Mouse (Mus musculus): ENCODE measurements at regions not wholly inside any gene's neighbourhood (a gene's known extent, or its start where the extent isn't known, plus 50 kb on each side); places are given as distances from the start of the nearest gene placed in this dataset.

DNA sequence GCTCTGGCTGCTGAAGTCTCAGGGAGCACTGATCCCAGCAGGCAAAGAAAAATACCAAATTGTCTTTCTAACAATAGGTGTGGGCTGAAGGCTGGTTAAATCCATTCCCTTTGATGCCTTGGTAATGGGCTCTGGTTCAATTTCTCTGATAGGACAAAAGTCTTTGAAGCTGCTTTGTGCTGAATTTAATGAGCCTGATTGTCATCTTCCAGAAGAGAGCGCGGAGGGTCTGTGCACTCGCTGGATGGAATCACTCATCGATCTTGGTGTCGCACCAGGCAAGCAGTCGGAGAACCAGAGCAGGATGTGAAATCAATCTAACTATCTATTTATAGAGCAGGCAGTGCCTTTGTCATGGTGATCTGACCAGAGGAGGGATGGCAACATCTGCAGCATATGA lies 274.6 kb upstream of the Trib2 start:
- no peak for ATAC-seq (ENCODE audit: poor library complexity, severe bottlenecking)

DNA sequence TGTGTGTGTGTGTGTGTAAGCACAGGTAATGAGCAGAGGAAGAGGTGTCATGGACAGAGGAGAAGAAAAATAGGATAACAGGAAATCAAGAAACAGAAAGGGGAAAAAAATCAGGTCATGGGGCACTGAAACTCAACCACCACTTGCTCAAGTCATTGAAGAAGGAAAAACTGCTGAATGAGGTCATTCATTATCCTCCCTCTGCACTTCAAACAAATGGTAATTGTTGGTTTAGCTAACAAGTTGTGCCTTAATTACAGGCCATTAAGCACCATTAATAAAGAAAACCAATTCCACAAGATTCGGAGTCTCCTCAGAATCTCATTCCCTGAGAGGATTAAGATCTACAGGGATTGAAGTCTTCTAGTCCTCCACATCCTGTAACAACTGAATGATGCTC lies 266.5 kb upstream of the Trib2 start:
- ATAC-seq (ENCODE audit: poor library complexity, severe bottlenecking): no peak

DNA sequence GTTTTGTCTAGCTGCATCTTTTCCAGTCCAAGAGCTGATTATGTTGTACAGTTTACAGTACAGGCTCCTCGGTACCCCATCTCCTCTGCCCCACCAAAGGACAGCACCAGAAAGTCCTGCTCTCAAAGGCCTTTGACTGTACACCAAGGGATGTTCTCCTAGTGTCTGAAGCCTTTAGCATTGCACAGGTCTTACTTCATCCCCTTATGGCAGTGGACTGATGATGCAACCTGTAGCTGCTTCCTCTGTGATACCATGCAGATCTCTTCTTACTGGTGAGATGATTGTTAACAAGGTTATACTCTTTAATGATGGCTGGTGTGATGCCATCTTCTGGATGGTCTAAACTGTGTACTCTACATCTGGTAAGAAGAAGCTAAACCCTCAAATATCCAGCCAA lies 260.5 kb upstream of the Trib2 start:
- peak; percentile 95 for ATAC-seq (ENCODE audit: poor library complexity, severe bottlenecking)

DNA sequence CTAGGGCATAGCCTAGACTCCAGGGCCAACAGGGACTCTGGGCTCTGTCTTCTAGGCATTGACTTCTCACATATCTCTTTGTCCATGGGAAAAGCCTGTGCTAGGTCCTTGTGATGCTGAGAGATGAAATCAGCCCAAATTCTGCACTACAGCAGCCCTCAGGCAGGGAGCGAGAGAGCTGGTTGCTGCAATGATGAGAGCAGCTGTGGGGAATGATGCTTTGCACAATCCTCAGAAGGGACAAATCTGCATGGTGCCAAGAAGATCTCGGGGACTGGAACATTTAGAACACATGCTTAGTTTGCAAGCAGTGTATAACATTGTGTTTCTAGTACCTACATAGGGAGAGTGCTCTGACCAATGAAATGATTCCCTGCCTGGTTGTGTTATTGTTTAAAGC lies 259.2 kb upstream of the Trib2 start:
- no peak for ATAC-seq (ENCODE audit: poor library complexity, severe bottlenecking)

DNA sequence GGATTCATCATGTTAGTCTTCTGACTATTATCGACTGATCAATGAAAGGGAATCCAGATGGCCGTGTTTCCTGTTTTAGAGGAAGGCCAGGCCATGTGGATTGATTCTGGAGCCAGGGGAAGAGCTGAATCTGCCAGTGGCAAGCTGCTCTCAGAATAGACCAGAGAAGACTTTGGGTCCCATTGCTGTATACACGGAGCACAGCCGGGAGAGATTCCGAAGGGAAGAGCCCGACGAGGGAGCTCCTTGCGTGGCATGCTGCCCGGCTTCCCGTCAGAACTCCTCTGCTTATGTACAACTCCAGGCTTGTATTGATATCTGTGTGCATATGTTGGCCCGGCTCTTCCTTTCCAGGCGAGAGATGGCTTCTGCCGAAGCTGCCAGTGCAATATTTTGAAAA lies 252.2 kb upstream of the Trib2 start:
- no peak for ATAC-seq (ENCODE audit: poor library complexity, severe bottlenecking)

DNA sequence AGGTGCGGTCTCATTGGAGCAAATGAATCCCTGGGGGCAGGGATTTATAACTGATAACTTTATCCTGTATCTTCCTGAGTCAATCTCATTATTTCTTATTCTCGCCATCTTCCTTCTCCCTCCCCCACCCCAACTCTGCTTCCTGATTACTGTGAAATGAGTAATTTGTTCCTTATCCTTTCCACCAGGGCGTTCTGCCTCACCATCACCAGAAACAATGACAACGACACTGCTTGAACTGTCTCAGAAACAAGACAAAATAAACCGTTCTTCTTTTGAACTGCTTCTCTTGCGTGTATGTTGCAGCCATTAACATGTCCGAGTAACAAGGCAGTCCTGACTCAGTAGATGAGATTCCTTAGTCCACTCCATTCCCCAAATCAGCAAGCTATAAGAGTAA lies 246.0 kb upstream of the Trib2 start:
- no peak for ATAC-seq (ENCODE audit: poor library complexity, severe bottlenecking)

DNA sequence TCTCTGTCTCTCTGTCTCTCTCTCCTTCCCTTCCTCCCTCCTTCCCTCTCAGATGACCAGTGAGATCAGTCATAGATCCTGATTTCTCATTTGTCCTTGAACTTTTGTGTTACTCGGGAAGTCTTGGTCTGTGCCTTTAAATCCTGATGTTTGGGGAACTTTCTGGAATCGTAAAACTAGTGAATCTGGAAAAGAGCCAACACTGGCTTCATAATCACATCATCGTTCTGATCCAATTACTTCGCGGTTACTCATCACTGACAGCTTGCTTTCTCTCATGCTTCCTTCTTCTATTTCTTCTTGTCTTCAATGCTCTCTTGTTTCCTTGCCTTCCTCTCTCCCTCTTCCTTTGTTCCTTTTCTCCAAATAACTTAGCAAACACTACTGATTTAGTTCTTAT lies 243.7 kb upstream of the Trib2 start:
- ATAC-seq (ENCODE audit: poor library complexity, severe bottlenecking): no peak

DNA sequence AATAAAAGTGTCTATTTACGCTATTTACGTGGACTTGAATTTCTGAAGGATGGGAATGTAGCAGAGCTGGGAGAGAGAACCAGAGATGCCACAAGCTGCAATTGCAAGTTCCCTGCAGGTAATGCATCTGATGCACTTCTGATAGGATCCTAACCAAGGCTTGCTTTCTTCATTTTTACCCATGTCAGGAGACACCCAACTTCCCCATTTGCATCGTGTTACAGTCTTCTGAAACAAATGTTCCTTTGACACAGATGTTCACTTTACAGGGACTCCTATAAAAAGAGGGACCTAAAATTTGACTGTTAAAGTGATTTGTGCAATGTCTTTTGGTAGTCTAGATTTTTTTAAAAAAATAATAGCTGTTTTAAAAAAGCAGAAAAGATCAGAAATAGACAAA lies 241.5 kb upstream of the Trib2 start:
- no peak for ATAC-seq (ENCODE audit: poor library complexity, severe bottlenecking)

DNA sequence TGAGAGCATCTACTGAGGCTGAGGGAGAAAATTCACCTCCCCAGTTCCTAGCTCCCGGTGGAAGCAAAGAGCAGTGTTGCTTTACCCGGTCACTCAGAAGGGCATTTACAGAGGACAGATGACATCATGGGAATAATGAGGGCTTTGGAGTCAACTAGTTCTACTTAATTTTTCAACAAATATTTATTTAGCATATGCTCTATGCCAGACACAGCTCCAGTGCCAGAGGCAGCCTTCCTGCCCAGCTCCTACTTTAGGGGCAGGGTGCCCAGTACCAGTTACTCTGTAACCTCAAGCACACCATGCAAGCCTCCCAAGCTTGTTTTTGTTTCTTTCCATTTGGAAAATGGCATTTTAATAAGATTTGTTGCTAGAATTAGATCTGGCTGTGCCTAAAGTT lies 240.1 kb upstream of the Trib2 start:
- no peak for ATAC-seq (ENCODE audit: poor library complexity, severe bottlenecking)

DNA sequence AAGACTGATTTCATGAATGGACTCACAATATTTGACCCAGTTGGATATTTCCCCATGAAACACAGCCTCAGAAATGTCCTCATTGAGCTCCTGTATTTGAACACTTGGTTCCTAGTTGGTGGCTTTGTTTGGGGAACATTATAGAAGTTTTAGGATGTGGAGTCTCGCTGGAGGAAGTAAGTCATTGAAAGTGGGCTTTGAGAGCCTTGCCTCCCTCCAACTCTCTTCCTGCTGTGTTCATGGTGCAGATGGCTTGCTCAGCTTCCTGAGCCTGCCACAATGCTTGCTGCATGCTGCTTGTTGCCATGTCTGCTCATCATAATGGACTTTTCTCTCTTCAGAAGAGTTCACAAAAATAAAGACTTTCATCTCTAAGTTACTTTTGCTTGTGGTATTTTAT lies 239.5 kb upstream of the Trib2 start:
- ATAC-seq (ENCODE audit: poor library complexity, severe bottlenecking): peak; percentile 71

DNA sequence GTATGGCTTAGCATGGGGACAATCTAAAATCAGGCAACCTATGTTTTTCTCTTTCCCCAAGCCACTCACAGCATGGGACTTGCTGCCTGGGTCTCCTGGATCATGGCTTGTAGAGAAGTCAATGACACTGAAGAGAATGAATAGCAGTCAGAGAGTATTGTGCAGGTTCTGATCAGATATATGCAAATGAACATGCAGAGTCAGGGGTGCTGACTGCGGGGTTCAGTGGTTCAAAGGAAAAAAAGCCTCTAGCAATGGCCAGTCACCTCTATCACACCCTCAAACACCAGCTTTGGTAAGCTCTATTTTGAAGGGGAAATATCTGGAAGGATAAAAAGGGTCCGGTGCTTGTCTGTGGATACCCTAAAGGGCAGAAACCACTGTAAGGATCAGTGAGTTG lies 237.9 kb upstream of the Trib2 start:
- ATAC-seq (ENCODE audit: poor library complexity, severe bottlenecking): no peak

DNA sequence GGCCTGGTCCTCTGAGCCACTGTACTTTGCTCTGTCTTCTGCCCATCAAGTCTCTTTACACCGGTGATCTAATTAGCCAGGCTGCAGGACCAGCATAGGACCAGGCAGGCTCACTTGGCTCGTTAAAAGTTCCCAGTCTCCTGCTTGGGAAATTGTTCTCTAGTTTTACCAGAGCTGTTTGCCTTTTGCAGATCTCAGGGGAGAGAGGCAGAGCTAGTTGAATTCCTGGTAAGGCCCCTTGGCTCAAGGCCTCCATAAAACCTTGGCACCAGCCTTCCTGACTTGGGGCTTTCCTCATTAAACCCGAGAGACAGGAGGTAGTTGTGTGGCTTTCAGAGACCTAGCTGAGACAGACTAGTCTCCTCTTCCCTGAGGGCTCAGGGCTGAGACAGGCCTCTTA lies 237.0 kb upstream of the Trib2 start:
- ATAC-seq (ENCODE audit: poor library complexity, severe bottlenecking): no peak

DNA sequence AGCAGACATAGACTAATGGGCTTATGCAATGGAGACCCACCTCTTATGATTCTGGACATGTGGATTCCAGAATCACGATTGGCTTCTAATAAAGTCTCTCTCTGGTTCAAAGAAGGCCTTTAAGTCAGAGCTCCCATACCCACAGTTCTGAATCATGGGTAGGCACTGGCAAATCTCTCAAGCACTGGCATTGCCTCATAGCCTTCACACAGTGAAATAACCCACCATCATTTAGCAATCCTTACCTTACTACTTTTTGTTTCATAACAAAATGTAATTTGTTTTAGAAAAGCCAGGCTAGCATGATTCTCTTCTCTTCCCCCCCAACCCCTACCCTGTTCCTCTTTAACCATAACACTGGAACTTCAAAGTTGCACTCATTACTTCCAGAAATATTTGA lies 236.3 kb upstream of the Trib2 start:
- peak; percentile 55 for ATAC-seq (ENCODE audit: poor library complexity, severe bottlenecking)

DNA sequence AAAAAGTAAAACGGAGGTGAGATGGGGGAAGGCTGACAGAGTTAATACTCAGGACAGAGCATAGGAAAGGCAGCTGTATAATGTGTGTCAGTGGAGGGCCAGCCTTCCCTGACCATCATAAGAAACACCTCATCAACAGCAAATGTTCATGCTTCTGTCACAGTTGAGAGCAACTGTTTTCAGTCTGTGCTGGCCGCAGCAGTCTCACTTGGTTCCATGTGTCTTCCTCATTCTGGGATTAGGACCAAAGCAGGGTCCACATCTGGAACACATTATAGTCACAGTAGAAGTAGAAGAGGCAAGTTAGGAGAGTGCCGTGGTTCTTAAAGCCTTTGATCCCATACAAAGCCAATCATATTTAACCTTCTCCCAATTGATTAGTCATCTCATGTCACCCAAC lies 235.6 kb upstream of the Trib2 start:
- ATAC-seq (ENCODE audit: poor library complexity, severe bottlenecking): no peak

DNA sequence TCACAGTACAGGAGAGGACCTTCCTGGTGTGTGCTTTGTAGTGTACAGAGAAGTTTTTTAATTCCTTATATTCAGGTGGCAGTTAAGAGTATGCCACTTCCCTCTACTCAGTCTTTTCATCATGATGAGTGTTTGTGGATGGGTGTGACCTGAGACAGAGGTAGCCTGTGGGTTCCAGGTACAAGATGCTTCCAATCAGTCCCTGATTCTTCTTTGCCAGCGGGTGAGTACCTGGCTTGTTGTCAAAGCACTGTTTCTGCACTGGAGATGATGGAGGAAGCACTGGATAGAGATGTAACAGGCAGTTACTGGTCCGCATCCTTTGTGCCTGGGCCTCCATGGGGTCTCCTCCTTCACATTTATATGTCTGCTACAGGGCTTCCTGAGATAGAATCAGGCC lies 234.7 kb upstream of the Trib2 start:
- ATAC-seq (ENCODE audit: poor library complexity, severe bottlenecking): no peak

DNA sequence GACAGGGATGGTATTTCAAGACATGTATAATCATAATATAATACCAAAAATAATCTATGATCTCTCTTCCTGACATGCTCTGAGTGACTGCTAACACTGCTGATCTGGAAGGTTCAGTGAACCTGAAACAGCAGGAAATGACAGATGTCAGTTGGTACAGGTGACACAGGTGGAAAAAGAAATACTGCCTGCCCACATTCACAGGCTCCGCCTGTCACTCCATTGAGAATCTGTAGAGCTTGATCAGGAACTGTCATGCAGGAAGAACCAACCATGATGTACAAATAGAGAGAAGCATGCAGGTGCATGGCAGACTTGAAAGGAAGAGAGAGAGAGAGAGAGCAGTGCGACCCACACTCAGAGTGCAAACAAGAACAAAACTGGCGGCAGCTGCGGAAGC lies 232.8 kb upstream of the Trib2 start:
- 0 out of 2 replicates have a peak, but pooled peaks have one; percentile 16 for ATAC-seq (ENCODE audit: poor library complexity, severe bottlenecking)

DNA sequence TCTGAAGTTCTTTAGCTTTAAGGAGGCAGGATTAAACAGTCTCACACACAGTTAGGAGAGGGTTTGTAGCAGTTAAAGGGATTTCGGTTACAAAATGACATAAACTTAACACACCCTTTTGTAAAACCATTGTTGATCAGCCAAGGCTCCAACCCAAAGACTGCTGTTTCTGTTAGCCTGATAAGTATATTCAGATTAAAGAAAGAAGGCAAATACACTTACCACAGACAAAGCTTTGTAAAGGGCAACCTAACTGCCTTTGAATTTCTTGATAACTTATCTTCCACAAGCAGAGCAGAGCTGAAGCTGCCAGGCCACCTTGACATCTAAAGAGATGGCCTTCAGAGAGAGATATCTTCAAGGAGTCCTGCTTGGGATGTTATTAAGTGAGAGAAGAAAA lies 229.9 kb upstream of the Trib2 start:
- ATAC-seq (ENCODE audit: poor library complexity, severe bottlenecking): no peak

DNA sequence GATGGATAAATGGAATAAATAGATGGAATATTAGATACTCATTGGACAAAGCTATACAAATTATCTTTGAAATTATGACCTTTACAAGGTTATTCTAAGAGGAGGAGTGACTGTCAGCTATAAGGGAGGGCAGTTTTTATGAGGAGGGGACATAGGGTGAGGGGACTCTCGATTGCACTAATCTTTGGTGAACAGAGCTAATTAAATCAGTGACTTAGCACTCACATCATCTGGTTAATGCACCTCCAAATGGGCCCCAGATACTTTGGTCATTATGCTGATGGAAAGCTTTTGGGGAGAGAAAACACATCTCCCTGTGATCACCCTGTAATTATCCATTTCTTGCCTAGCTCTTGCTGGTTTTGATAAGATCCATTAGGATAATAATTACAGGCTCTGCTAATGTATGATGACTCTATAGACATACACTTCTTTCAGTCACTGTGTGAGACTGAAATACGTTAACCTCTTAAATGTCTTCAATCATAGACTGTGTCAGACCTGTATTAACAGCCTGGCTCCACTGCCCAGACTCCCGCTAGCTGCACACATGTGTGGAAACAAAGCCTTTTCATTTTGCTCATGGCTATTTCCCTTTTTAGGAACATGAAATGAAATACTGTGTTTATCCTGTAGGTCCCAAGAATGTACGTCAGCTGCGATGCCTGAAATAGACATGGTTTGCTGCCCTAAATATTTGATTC lies 229.2 kb upstream of the Trib2 start:
- ATAC-seq (ENCODE audit: poor library complexity, severe bottlenecking): no peak

DNA sequence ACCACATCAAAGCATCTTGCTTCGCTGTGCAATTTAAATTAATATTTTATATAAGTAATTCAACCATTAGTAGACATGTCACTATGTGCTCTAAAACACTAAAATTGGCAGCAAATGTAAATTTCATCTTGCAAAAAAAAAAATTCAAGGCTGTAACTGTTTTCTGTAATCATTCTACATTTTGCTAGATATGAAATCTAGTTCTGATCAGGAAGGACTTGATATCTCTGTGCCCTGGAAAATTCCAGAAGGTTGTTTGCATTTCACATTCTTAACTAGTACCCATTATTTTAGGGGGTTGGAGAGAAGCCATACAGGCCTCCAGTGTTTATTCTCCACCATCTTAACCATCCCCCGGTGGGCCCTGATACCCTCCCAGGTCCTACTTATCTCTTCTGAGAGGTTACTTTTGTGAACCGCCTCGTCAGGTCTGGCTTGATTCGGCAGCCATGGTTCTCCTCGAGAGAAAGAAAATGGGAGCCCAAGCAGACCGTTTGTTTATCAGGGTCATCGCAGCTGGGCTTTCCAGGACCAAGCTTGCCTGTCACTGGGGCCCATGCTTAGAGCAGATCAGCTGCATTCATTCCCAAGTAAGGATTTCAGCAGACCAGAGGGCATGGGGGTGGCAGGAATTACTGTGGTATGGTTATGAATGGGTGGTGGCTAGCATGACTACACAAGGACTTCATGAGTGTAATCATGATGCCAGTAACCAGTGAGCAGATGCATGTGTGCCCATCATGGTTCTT lies 226.9 kb upstream of the Trib2 start:
- ATAC-seq (ENCODE audit: poor library complexity, severe bottlenecking): no peak

DNA sequence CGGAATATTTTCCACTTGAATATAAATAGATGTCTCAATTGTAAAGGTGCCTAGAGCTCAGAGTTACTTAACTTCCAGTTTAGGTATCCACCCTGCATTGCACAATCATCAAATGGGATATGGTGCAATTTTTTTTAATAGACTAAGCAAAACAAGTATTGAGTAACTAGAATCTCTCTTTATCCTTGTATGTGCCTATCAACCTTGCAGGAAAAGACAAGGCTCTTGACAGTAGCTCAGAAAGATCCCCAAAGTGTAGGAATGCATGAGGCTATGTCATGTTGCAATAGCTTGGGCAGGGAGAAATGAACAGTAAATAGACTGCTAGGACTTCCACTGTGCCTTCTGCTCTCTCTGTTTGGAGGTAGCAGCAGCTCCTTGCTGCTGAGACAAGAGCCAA lies 225.6 kb upstream of the Trib2 start:
- peak; percentile 86 for ATAC-seq (ENCODE audit: poor library complexity, severe bottlenecking)

DNA sequence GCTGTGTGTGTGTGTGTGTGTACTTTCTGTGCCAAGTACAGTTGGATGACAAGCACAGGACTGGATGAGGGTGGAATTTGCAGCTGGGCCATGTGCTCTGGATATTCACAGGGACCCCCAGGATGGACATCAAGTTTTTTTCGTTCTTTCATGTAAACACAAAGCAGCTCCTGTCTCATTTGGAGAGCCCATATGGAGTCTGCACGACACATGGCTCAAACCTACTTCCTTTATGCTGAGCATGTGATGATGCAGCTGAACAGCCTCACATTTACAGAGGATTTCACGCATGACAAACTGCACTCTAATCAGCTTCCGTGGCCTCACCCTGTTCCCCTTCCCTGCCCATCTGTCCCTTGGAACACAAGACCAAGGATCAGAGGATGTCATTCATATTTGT lies 224.4 kb upstream of the Trib2 start:
- ATAC-seq (ENCODE audit: poor library complexity, severe bottlenecking): no peak

DNA sequence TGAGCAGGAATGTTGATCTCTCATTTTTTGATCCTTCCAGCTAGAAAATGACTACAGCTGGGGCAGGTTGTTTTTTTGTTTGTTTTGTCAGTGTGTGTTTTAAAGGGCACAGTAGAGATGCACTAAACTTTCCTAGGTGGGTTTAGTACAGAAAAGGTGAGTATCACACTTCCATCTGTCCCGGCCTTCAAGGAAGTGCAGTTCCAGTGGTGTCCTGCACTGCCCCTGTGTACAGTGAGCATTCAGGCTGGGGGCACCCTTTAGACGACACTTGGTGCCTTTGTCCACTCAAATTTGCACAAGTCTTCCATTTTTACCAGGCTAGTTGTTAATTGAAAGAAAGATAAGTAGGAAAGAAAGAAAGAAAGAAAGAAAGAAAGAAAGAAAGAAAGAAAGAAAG lies 218.8 kb upstream of the Trib2 start:
- ATAC-seq (ENCODE audit: poor library complexity, severe bottlenecking): no peak
